Mouse (Mus musculus) thymus, postnatal 0 days (tissue): ENCODE results near the gene Dcaf6. TPM values are rescaled to one million over a fixed set of nuclear protein-coding genes. Genes with fewer than 3 reads are reported as not detected.

ENCODE experiments used
- DNase-seq: peaks from one replicate; pipeline ENCODE4 v3.0.0-alpha.2; 2015; ENCODE audit warnings: low spot score
- polyA plus RNA-seq: library from polyadenylated mRNA; unstranded; fragments of >200 nt; fragmentation: Nextera tagmentation; extraction: Ambion mirVana; gene quantifications from 2 replicates; pipeline ENCODE4 v1.2.1, GENCODE M21; 2015

Gene Dcaf6
- 9.8 and 11.8 TPM in 2 replicates for polyA plus RNA-seq

DNA sequence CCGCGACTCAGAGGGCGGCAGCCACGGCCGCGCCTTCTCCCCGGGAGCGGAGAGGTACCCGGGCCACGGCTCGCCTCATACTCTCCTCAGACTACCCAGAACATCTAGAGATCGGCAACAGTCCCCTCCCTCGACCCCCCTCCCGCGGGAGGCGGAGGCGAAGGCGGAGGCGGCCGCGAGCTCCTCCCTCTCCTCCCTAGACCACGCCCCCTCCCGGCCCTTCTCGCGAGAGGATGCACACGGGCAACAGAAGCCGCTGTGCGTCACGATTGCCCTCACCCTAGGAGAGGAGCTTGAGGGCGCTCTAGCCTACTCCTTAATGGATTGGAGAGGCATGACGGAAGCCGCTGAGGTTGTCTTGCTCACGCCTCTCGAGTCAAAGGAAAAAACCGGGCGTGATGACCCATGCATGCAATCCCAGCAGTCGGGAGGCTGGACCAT, at the start of gene Dcaf6, which contains the start of gene Mpc2:
Gene Dcaf6 (minus strand): TSS at position 116 of the 441 bp plus-strand sequence.
Gene Mpc2 (plus strand): TSS at position 278 of the 441 bp plus-strand sequence.
- peak; percentile 99 for DNase-seq

DNA sequence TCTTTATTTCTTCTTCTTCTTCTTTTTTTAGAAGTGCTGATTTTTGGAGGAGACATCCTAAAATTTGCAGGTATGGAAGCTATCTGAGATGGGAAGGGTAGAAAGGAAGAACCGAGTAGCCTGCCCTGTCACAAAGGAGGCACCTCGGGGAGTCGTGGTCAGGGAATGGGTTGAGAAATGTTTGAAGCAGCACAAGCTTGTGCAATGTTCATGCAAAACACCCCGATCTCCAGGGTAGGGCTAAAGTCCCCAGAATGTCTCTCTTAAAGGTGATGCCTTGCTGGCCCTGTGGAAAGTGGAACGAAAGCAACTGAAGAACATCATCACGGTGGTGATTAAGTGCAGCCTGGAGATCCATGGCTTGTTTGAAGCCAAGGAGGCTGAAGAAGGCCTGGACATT, 46.0 kb upstream of the Dcaf6 start:
- no peak for DNase-seq

DNA sequence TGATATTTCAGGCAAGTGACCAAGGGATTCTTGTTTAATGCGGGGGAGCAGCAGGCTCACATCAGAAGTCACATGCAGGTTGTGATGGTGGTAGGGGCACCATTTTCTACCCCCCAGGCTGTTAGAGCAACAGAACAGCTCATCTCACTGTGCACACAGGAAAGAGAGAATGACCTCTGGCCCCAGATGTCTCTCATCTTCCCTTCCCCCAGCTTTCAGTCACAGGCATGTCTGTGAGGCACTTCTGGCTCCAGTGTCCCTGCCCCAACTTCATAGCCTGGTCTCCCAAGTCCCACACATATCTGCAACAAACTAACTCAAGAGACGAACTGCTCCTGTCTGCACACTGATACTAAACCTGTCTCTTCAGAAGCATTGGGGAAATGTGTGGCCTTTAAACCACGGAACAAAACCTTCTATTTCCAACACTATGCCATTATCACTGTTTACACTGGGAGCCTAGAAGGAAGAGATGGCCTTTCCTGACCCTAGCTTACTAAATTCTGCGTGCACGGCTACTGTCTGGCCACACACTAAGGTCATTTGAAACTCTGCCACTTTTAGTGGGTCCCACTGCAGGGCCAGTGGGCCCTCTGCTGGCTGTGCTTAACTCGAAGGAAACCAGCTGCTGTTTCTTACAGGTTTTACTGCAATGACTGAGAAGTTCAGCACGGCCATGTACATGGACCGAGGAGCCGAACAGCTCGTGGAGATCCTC, 43.2 kb upstream of the Dcaf6 start:
- no peak for DNase-seq

DNA sequence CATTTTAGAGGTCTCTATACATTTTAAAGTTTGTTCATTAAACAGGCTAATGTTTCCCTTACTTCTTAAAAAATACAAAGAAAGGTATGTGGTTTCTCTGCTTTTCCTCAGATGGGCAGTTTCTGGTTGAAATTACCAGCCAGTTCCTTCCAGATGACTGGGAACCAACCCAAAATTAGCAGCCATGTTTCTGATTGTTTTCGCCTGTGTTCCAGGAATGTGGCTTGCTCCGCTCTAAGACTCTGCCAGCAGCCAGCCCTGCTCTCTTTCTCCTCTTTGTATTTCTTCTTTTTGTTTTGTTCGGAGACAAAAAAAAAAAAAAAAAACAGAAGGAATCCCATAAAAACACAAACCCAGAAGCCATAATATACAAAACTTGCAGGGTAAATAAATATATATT, 38.6 kb upstream of the Dcaf6 start:
- no peak for DNase-seq

DNA sequence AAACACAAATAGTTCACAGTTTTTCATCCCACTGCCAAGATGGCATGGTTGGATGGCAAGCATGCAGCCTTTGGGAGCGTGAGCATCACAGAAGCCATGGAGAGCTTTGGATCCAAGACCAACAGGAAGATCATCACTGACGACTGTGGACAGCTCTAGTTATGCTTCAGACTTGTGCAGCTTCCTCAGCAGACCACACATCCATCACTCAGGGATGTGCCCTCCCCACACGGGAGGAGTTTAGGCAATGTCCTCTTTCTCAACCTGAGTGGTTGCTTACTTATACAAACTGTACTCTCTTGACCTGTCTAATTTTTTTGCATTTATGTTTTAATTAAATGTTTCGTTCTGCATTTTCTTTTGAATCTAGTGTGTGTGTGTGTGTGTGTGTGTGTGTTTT, 28.9 kb upstream of the Dcaf6 start:
- DNase-seq, result no peak

DNA sequence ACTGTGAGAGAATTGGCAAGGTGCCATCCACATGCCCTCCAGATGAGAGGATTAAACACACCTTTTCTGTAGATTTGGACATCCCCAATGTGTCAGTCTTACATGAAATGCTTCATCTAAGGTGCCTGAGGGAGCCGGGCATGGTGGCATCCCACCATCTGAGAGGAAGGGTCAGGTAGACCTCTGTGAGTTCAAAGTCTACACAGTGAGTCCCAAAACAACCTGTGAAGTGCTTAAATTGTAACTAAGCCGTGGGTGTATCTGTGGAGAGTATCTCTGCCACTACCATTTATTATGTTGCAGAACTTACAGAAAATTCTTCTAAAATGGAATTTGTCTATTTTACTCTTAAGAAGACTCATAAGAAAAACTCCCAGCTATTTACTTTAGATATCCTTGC, 25.8 kb upstream of the Dcaf6 start:
- DNase-seq, result no peak

DNA sequence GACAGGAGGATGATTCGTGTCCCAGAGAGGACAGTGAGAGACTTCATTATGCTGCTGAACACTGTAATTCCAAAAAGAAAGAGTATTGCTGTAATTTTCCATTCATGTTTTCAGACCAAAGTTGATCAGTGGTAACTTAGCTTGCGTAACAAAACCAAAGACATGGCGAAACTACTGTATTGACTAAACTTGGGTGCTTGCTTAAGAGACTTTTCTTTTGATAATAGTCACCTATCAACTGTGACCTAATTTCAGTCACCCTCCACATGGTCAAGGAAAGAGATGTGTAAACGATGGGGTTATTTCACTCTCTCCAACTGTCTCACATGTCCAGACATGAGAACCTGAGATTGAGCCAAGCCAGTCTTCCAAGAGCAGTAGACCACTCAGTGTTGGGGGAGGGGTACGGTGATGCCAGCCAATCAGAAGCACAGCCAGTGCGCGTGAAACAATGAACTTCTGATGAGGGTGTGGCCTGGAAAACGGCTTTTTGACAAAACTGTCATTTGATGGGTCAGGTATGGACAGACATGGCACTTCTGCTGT, 24.5 kb upstream of the Dcaf6 start, which contains the start of gene Adcy10:
Gene Adcy10 (plus strand): TSS at position 496 of the 546 bp plus-strand sequence.
- no peak for DNase-seq

DNA sequence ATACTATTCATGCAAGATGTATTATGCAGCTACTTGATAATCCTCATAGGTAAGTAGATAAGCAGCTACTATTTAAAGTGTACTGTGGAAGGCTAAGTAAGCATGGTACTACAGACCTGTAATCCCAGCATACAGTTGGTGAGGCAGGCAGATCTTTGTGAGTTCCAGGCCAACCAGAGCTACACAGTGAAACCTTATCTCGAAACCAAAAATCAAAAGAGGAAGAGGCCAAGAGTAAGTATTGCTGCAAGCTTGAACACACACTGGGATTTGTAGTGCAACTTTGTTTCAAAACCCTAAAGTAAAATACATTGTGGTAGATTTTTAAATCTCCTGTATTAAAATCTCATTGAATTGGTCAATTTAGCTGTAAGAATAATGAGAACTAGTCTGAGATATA, 11.2 kb upstream of the Dcaf6 start:
- DNase-seq, result no peak

DNA sequence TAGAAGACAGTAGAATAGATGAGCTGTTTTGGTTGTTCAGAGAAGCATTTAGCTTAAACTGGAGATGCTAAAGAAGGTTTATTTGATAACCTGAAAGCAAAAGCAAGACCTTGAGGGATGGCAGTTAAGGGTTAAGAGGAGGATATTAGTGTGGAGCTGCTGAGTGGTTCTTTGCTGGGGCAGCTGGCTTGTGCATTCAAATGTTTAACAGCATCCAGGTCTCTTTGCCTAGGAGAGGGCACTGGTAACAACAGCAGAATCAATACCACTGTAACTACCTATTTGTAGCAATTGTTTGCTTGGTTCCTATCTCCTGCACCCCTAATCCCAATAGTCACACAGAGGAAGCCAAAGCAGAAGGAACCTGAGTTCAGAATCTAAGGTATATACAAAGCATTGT, 9.4 kb upstream of the Dcaf6 start:
- no peak for DNase-seq

DNA sequence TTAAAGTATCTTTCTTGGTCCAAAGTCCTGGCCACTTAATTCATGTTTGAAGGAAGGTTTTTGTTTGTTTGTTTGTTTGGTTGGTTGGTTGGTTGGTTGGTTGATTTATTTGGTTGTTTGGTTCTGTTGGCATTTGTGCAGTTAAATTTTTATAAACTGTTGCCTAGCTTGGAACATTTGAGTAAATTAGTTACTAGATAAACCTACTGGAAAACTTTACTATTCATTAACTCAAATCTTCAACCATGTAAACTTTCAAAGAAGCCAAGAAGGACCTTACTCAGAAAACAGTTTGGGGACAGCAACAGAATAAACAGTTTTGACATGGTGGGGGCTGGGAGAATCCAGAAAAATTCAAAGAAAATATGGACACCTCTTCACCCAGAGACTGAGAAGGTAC, 8.7 kb upstream of the Dcaf6 start:
- no peak for DNase-seq

DNA sequence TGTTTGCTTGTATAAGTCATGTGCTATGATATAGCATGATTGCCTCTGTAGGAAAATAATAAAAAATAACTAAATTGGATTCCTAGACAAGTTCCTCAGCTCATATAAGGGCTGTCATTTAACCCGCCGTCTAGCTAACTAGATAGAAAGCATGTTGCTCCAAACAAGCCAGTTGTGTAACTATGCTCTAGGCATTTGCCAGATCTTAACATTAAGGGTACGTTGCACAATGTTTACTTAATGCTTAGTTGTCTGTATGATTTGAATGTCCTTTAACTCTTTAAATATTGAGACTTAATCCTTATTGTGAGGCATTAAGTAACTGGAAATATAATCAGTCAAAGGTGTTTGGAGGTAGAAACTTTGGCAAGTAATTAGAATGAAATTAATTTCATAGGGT, 4.3 kb upstream of the Dcaf6 start:
- DNase-seq, result no peak

DNA sequence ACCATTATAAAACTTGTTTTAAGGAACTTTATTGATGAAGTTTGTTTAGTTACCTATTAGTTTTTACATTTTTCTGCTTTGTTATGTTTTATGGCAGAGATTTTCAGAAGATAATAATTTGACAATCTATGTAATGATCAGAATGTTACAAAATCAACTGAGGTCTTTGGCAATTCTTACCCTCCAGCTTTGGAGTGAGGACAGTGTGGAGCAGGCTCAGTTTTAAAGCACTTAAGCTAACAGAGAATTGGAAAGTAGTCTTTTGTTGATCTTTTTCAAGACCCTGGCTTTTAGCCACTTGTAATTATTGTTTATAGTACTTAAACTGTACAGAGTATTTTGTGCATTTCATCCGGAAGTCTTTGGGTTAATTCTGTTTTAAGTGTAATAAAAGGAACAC, 2.6 kb upstream of the Dcaf6 start:
- no peak for DNase-seq

DNA sequence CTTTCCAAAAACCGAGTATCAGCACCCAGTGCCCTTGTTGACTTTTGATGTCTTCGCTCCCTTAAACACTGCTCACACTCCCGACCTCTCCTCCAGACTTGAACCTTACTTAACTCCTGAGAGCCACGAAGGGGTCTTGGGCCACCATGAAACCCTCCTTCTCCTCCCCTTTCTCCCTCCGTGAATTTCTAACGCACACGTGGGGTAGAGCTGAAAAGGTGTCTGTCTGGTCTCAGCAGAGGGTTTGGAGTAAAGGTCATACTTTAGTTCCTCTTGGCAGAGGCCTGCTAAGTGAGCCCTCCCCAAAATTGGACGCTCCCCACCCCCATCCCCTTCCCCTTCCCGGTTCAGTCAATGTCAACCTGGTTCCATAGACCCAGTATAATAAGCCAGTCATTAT, 1.4 kb upstream of the Dcaf6 start:
- no peak for DNase-seq

DNA sequence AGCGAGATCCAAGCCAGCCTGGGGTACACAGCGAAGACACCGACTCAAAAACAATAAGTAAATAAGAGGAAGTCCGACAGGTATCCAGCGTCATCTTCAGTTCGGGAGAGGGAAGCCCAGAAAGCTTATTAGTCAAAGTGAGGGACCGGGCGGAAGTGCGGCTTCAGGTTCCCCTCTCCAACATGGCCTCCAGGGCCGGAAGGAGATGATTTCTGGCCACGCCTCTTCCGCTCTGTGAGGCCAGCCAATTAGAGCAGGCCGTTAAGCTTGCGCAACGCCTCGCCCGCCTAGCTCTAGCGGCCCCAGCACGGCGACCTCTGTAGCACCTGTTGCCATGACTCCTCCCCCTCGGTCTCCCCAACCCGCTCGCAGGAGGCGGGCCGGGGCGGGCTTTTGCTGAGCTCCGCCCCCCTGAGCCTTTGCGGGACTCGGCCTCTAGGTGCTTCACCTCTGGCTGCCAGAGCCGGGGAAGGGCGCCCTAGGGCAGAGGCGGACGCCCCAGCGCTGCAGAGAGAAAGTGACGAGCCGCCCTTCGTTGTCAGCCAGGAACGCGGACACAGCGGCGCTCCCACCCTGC, 614 bp upstream of the Dcaf6 start:
- peak; percentile 100 for DNase-seq

DNA sequence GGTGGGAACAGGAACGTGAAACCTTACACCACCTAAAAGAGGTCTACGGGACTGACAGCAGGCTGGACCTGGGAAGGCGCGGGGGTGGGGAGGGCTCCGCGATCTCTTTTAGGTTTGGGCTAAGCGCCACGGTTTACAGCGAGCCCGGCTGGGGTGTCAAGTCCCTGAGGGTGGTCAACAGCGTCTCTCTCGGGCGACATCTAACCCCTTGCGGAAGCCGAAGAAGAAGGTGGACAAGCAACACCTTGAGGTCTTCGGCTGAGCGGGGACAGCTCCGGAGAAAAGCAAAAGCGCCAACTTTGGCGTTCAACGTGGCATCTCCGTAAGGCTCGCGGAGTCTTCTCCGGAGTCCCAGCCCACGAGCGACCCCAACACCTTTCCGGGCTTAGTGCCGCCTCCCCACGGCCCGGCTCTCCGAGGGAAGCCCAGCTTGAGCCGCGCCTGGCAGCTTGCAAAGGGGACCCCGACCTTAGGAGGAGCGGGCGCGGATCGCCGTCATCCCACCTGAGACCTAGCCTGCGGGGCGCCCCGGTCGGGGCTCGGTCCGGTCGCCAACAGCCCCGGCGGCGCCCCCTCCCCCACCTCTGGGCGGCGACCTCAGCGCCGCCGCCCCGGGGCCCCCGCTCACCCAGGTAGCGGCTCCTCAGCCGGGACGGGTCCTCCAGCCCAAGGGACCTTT, 633 bp downstream of the Dcaf6 start:
- peak; percentile 64 for DNase-seq

DNA sequence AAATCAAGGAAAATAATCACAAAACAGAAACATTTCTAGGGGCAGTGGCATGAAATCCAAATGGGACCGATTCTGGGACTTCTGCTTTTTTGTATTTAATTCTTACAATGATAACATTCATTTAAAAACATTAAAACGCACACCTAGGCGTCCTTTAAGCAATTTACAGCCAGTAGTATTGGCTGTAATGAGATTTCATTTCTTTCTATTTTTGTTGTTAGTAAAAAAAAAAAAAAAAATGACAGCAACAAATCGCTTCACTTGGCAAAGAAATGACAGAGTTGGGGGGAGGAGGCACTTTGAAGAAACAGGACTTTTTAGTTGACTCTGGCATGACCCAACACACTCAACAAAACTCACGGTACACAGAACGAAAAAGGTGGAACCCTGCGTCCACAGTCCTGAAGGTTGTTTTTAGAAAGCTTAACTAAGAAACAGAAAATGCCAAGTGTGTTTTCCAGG, 1.2 kb downstream of the Dcaf6 start:
- DNase-seq, result no peak

DNA sequence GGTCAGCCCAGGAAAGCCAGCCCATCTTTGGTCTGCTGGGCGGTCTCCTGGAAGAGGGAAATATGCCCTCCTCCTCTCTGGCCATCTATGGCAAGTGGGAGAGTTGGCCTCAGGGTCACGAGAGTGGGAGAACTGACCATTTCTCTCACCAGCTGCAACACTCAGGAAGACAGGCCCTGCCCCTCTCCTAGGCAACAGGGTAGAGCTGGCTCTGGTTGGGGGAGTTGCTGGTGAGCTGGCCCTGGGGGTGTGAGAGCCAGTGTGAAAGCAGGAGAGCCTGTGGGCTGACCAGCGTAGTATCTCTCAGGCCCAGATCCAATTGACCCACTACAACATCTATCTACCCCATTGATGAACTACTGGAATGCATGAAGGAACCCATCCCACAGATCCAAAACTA, 18.6 kb downstream of the Dcaf6 start:
- DNase-seq, result no peak

DNA sequence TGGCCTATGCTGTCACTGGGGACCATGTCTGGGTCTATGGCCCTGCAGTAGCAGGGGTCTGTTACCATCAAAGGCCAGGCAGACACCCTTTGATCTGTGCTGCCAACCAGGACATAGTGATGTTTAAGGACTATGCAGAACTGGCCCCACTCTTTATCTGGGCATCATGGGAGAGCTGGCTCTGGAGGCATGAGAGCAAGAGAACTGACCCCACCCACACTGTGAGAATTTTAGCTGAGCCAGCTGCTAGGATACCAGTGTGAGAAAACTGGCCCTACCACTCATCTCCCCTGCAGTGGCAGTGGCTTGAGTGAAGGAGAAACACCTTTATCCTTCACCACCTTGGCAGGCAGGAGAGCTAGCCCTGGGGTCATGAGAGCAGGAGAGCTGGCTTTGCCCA, 19.1 kb downstream of the Dcaf6 start:
- DNase-seq, result no peak

DNA sequence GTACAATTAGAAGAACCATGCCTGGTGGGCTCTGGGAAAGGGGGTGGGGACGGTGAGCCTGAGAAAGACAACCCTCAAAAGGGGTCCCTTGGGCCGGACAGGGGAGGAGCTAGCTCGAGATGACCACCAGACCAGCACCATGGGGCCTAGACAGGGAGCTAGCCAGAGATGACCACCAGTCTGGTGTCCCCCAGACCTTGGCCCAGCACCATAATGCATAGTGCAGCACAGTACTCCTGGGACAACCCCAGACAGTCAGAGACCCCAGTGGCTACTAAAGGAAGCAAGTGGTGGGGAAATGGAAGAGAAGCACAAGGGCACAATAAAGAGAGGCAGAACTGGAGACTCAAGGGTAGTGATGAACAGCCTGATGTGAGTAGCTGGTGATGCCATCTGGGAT, 19.5 kb downstream of the Dcaf6 start:
- DNase-seq, result no peak

DNA sequence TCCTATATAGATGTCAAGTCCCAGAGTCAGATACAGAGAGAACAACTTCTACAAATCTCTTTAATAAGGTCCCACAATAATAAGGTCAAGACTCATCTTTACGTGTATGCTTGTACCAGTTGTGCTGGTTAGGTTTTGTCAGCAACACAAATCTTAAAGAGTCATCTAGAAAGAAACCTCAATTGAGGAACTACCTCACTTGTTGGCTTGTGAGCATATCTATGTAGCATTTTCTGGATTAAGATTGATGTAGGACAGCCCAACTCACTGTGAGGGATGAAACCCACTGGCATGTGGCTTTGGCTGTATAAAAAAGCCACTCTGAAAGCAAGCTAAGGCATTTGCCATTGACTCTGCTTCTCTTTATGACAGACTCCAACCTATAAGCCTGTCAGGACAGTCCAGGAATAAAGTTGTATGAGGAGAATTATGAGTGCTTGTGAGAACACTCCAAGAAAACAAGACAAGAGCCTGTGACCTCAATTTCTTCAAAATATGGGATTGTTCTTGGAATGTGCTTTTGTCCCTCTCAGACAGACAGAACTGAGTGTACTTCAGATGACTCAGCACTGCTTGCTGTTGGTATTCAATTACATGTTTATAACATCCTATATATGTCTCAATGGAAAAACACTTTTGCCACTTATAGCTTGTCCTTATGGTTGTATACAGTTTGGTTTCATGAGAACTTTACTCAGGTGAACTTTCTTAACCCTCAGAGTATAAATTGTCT, 21.8 kb downstream of the Dcaf6 start:
- no peak for DNase-seq

DNA sequence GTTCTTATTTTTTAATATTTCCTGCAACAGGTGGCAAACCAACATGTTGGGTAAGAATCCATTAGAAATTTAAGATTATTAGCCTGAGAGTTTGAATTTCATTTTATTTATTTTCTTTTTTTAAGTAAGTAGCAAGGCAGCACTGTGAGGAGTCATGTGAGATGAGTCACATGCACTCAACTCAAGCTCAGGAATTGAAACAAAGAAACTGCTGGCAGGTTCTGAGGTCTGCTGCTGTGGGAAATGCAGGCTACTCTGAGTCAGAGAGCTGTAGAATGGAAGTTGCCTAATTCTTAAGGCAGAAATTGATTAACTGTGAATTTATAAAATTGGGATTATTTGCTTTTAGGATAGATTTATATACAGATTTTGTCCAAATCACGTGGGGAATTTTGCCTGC, 27.4 kb downstream of the Dcaf6 start:
- no peak for DNase-seq
